Mouse (Mus musculus) 416B (cell line): ENCODE measurements at regions not wholly inside any gene's neighbourhood (a gene's known extent, or its start where the extent isn't known, plus 50 kb on each side); places are given as distances from the start of the nearest gene placed in this dataset.

Experiments used
- DNase-seq: peaks from one replicate; pipeline ENCODE4 v3.0.0; 2011; ENCODE audit warnings: low read depth

DNA sequence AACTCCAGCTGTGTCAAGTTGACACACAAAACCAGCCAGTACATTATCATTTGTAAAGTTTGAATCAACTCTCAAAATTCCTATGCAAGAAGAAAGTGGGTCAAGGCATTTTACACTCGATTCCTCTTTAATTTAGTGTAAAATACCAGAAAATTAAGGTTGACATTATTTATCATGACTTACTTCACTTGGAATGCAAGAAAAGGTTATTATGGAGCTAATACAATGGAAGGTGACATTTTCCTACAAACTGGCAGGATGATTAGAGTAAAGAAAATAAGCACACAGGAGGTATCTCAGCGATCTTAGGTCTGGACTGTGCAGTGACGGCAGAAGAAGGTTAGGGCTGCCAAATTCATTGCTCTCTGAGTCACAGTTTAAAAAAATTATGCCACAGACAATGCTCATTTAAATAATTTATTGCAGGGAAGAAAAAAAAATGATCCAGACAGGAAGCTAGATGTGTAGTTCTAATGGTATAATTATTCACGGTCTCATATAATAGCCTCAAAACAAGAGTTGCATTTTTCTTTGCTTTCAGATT is 405.2 kb downstream of the Hace1 start:
- no peak for DNase-seq

DNA sequence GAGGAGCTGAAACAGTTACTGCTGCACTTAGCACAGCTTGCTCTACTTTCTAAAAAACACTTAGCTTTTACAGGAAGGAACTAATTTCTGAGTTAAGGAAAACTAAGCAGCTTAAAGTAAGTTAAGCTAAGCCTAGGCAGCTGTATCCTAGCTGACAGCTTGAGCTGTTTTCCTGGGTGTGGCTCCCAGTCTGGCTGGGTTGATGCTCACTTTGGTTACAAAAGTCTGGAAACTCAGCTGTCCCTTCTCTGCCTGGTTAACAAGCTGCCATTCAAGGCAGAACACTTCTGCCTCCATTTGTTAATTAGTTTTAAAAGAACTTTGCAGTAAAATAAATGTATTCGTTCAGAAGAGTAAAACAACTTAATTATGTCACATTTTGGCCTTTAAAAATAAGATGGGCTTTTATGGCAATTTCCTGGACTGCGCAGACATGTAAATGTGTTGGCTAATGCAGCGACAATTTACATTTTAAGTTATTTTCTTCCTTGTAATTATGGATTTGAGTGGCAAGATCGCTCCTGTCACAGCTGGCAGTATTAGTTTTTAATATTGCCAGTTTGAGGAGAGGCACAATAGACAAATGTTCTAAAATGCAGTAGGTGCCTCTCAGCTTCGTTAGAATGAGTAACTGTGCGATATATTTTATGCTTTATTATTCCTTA is 406.2 kb downstream of the Hace1 start:
- peak; percentile 21 for DNase-seq

GRCm38 (mm10) chr10:45986341-45986740 is 408.7 kb downstream of the Hace1 start:
- DNase-seq = no peak

GRCm38 (mm10) chr10:46006319-46006718 is 428.7 kb downstream of the Hace1 start:
- DNase-seq = no peak

GRCm38 (mm10) chr10:46011916-46012596 is 434.4 kb downstream of the Hace1 start:
- DNase-seq = peak; percentile 80

- DNase-seq = peak; percentile 38
Measured at GRCm38 (mm10) chr10:46012599-46012998, 435.0 kb downstream of the Hace1 start.

DNA sequence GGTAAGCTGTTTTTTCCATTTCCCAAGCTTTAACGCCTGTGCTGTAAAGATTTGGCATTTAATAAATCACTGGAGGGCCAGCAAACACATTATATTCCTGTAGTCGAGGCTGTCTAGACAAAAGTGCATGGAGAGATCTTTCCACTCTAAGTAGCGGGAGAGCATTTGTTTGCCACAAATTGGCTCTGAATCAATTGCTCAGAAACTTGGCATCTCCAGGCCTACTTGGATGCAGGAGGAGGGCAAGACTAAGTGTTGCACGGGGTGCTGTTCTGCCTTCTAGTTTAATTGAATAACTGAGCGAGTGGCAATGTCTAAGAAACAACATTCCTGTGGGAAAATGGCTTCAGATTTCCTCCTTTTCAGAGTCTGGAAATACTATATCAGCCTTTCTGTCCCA is 438.7 kb downstream of the Hace1 start:
- DNase-seq = no peak

- no peak for DNase-seq
Measured at GRCm38 (mm10) chr10:46045474-46046093, 468.0 kb downstream of the Hace1 start.

- DNase-seq = no peak
Measured at GRCm38 (mm10) chr10:46046094-46046749, 468.6 kb downstream of the Hace1 start.

DNA sequence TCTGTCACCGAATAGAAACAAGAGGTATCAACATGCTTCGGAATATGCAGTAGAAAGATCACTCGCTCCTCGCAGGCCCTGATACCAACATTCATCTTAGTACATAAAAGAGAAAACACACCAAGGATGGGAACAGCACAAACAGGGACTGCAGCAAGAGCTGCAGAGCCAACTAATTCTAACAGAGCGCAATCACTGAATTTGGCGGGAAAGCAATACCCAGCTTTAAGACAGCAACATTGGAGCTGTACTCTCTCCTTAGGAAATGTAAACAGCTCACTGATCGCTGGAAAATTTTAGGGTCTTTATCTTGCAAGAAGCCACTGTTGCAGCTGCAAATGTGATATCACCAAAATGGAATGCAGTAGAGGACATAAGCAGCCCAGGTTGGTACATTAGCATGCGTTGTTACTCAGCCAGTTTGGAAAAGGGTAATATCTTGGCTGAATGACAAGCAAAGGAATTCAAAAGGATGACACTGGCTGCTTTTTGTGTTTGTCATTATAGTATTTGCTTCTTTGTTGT is 469.3 kb downstream of the Hace1 start:
- no peak for DNase-seq

DNA sequence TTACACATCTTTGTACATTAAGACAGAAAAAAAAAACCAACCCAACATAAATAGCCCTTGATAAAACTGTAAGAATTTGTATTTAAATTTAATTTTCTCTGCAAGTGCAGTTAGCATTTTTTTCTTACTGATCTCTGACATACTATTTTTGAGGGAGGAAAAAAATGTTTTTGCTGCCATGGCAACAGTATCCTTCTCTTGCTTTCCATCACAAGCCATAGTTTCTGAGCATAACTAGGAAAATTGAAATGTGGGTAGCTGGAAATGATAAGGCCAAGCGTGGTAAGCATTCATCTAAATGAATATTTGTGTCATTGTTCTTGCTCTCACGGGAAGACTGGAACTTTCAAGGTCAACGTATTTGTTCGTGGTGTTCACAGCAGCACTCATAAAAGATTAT is 470.0 kb downstream of the Hace1 start:
- no peak for DNase-seq

- DNase-seq = peak; percentile 78
Measured at GRCm38 (mm10) chr10:46057362-46058198, 480.0 kb downstream of the Hace1 start.

DNA sequence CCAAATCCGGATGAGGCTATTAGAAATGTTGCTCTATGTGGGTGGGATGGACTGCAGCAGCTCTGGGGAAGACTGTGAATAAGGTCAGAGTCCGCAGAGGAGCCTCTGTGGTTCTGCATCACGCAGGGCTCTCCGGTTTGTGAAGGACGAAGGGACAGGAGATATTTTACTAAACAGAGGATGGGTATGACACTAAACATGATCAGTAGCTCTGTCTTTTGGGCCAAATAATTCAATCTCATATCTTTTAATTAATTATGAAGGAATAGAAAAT is 480.5 kb downstream of the Hace1 start:
- no peak for DNase-seq

GRCm38 (mm10) chr10:46059285-46059684 is 481.7 kb downstream of the Hace1 start:
- peak; percentile 23 for DNase-seq

DNA sequence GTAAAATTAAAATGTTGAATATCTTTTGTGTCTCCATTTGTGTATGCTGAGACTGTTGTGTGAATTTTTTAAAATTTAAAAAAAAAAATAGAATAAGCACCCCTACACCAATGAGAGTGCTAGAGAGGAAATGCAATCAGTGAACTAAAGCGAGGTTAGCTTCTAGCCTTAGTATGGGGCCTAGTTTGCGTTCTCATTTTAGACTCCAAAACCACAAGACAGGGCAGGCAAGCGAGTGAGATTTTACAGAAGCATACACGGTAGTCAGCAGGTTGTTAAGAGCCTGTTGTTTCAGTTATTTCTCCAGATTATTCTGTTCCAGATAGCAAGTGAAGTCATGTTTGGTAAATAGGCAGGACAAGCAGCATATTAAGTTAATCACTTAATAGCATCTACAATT is 486.2 kb downstream of the Hace1 start:
- DNase-seq = no peak

- no peak for DNase-seq
Measured at GRCm38 (mm10) chr10:46070766-46071165, 493.1 kb downstream of the Hace1 start.

DNA sequence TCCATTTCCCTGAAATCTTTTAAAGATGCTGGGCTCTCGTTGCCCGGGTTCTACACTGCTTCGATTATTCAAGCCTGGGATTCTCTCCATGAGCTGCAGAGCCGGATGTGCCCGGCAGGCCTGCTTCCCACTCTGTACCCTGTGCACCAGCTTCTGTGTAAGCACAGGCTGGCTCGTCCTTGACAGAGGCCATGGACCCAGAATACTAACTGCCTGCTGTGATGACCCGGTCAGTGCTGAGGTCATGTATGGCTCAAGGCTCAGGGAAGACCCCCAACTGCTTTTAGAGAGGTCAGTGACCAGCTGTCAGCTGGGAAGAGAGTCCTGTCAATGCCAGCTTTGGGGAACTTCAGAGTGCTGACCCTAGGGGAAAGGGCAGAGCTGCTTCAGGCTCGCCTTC is 493.6 kb downstream of the Hace1 start:
- DNase-seq = no peak

GRCm38 (mm10) chr10:46071810-46072549 is 494.4 kb downstream of the Hace1 start:
- DNase-seq = no peak

- DNase-seq = peak; percentile 23
Measured at GRCm38 (mm10) chr10:46072550-46073470, 495.2 kb downstream of the Hace1 start.

DNA sequence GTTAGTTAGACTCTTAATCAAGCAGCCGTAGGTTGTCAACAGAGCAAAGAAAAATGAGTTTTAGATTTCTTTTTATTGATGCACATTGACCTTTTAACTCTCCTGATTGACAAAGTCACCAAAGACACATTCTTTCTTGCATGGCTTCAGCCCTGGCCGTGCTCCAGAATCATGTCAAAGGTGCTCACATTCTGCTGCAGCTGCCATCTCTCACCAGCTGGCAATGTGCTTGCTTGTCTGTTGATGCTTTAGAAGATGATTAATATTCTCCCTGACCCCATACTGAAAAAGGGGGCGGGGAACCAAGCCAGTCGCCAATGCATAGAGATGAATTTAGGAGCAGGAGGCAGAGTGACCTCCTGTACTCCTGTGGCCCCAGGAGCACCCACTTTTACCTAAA is 510.1 kb downstream of the Hace1 start:
- no peak for DNase-seq
